Mouse (Mus musculus) hindbrain, postnatal 0 days (tissue): ENCODE results near the gene Ldb2. TPM values are rescaled to one million over a fixed set of nuclear protein-coding genes. Genes with fewer than 3 reads are reported as not detected.

ENCODE experiments used
- ATAC-seq: fragments of 200-750 bp; cut with Nextera tagmentation; 2 replicates; pipeline ENCODE4 v1.8.0; 2017; ENCODE audit warnings: mild to moderate bottlenecking, moderate TSS enrichment, moderate library complexity
- DNase-seq: peaks from one replicate; pipeline ENCODE4 v3.0.0-alpha.2; 2015; ENCODE audit warnings: low spot score
- H3K27ac ChIP-seq: fragments of 300-500 bp; sonication (generic); 2 replicates; pipeline ENCODE4 v1.5.1; 2014; ENCODE audit warnings: mild to moderate bottlenecking
- H3K27me3 ChIP-seq: fragments of 300-500 bp; sonication (generic); 2 replicates; pipeline ENCODE4 v1.6.1; 2014; ENCODE audit warnings: low read length, mixed read lengths; ENCODE audit not compliant: insufficient read depth
- H3K36me3 ChIP-seq: fragments of 300-500 bp; sonication (generic); 2 replicates; pipeline ENCODE4 v1.6.1; 2014; ENCODE audit warnings: low read length, mixed read lengths; ENCODE audit not compliant: insufficient read depth
- H3K4me1 ChIP-seq: fragments of 300-500 bp; sonication (generic); 2 replicates; pipeline ENCODE4 v1.6.1; 2014; ENCODE audit warnings: antibody characterized with exemption, low read length, mixed read lengths; ENCODE audit not compliant: insufficient read depth
- H3K4me2 ChIP-seq: fragments of 300-500 bp; sonication (generic); 2 replicates; pipeline ENCODE4 v1.6.1; 2014; ENCODE audit warnings: low read depth, mild to moderate bottlenecking, low read length, moderate library complexity, mixed read lengths
- H3K4me3 ChIP-seq: fragments of 300-500 bp; sonication (generic); 2 replicates; pipeline ENCODE4 v1.5.1; 2014; ENCODE audit warnings: low read length
- H3K9ac ChIP-seq: fragments of 300-500 bp; sonication (generic); replicated peaks from 2 replicates; pipeline ENCODE4 v1.6.1; 2014; ENCODE audit warnings: mild to moderate bottlenecking, low read length, moderate library complexity, mixed read lengths
- H3K9me3 ChIP-seq: fragments of 300-500 bp; sonication (generic); 2 replicates; pipeline ENCODE4 v1.6.1; 2016; ENCODE audit warnings: low read length, mixed read lengths
- CTCF ChIP-seq: IDR thresholded peaks from 2 replicates; pipeline ENCODE4 v1.5.1; 2016; ENCODE audit warnings: antibody characterized with exemption, control low read depth, low read depth
- WGBS: fragments of 180-500 bp; shearing (Covaris S2); extraction: QIAGEN DNeasy Blood & Tissue Kit; methylation state at CpG from one replicate; pipeline ENCODE4 v1.1.7; 2014; 5-methylcytosine and 5-hydroxymethylcytosine counted together
- polyA plus RNA-seq: library from polyadenylated mRNA; unstranded; fragments of >200 nt; fragmentation: Nextera tagmentation; extraction: Ambion mirVana; gene quantifications from 2 replicates; pipeline ENCODE4 v1.2.1, GENCODE M21; 2015
- total RNA-seq: library from RNA; depleted of rRNA; stranded (reverse); fragments of >200 nt; gene quantifications from 2 replicates; pipeline ENCODE4 v1.2.3, GENCODE M21; 2014

Ldb2 gene
- total and polyA plus RNA-seq, 2 experiments from 2014 or later: 28.1 to 35.1 TPM

DNA sequence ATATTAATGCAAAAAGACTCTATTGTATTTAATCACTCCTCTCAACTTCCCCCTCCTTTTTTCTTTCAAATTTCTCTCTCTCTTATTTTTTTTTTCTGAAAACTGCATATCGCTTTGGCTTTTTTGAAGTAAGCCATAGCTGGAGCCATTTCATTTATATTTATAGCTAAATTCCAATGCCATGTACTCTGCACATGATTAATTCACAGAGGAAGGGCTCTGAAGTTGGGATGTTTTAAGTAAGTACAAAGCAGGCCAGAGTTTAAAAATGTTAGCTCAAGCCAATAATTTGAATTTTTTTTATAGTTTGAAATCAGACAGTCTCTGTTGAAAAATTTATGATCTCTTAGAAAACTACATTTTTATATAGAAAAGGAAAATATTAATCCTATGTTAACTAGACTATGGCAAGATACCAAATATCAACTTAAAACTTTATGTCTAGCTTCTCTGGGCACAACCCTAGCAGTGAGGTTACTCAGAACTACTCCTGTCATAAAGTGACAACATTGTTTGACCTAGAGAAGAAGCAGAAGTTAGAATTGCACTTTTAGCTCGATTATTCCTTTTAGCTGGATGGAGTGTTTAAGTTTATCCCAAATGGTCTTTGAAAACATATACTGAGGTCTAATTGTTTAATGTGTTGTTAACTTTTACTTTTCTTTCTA, 222.7 kb downstream of the Ldb2 start:
- Histone ChIP-seq H3K4me1 (no peaks in the 10 kb centered on the region; the same call in 1 of the 2 replicates), H3K36me3 (no peaks in the 10 kb centered on the region), H3K9me3 (no peaks in the 10 kb centered on the region), H3K4me2 (no peak overlapping the region), H3K4me3 (no peak overlapping the region), H3K27me3 (no peaks in the 10 kb centered on the region), H3K27ac (no peak overlapping the region), H3K9ac (no peak overlapping the region)
- 86% methylated on average over 2 of the region's 2 CpGs for WGBS
- no peak for DNase-seq
- ATAC-seq: no peak
- no peak for TF ChIP-seq CTCF

GRCm38 (mm10) chr5:44574681-44575080, 224.8 kb downstream of the Ldb2 start:
- Histone ChIP-seq H3K27me3 (no peaks in the 10 kb centered on the region), H3K36me3 (no peaks in the 10 kb centered on the region), H3K4me2 (no peak overlapping the region), H3K4me1 (no peaks in the 10 kb centered on the region), H3K4me3 (no peak overlapping the region), H3K9me3 (no peaks in the 10 kb centered on the region), H3K27ac (no peak overlapping the region), H3K9ac (no peak overlapping the region)
- no peak for TF ChIP-seq CTCF
- 100% methylated on average over 1 of the region's 1 CpGs for WGBS
- DNase-seq (no peak), ATAC-seq (no peak)

DNA sequence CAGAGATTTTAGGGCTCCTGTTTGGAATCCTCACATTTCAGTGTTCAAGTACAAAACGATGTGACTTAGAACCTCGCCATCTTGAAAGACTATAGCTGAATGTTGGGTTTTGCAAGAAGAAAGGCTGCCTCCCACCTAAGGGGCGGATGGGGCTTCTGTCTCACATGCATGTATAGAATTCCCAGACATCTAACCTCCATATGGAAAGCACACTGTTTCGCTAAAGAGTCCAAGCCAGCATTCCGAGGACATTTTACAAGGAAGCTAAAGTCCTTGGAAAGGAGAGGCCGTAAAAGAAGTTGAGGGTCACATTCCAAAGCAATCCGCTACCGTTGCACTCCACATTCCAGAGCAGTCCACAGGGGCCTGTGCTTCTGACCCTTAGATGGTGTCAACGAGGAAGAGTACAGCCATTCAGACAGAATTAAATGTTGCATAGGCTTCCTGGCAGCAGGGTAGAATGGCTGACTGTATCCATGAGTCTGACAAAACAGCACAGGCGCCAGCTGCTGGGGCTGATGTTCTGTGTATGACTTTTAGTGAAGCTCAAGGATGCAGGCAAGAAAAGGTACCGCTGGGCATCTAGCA, 245.6 kb downstream of the Ldb2 start:
- 90% methylated on average over 11 of the region's 11 CpGs for WGBS
- DNase-seq (no peak), ATAC-seq (no peak)
- Histone ChIP-seq H3K4me3 (no peak overlapping the region), H3K4me1 (no peaks in the 10 kb centered on the region), H3K9ac (no peak overlapping the region), H3K9me3 (no peaks in the 10 kb centered on the region), H3K36me3 (no peaks in the 10 kb centered on the region), H3K27me3 (no peaks in the 10 kb centered on the region), H3K27ac (no peak overlapping the region), H3K4me2 (no peak overlapping the region)
- no peak for TF ChIP-seq CTCF

DNA sequence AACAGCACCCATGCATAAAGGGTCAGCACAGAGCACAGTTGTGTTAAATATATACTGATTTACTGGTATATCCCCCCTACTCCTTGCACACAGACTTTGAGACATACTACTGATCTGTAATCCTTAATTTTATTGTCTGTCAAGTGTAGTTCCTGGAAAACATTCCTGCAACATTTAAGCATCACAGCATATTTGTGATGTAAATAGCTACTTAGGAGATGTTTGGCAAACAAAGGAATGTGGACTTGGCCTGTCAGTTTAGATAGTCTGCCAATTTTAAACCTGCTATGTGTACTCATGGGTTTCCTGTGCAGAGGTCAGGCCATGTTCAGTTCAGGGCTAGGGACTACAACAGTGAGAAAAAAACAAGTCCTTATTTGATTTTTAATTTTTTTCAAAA, 246.3 kb downstream of the Ldb2 start:
- Histone ChIP-seq H3K27me3 (no peaks in the 10 kb centered on the region), H3K9ac (no peak overlapping the region), H3K4me2 (no peak overlapping the region), H3K36me3 (no peaks in the 10 kb centered on the region), H3K4me1 (no peaks in the 10 kb centered on the region), H3K27ac (no peak overlapping the region), H3K9me3 (no peaks in the 10 kb centered on the region), H3K4me3 (no peak overlapping the region)
- no peak for TF ChIP-seq CTCF
- no peak for ATAC-seq
- DNase-seq: no peak

GRCm38 (mm10) chr5:44552121-44552520, 247.4 kb downstream of the Ldb2 start:
- no peak for TF ChIP-seq CTCF
- H3K9me3 ChIP-seq: no peaks in the 10 kb centered on the region
- no peaks in the 10 kb centered on the region for H3K4me1 ChIP-seq
- DNase-seq: no peak
- no peaks in the 10 kb centered on the region for H3K36me3 ChIP-seq
- H3K4me2 ChIP-seq: no peak overlapping the region
- H3K27me3 ChIP-seq: no peaks in the 10 kb centered on the region
- no peak overlapping the region for H3K4me3 ChIP-seq
- no peak overlapping the region for H3K27ac ChIP-seq
- no peak overlapping the region for H3K9ac ChIP-seq
- WGBS: 73% methylated on average over 8 of the region's 8 CpGs
- no peak for ATAC-seq

DNA sequence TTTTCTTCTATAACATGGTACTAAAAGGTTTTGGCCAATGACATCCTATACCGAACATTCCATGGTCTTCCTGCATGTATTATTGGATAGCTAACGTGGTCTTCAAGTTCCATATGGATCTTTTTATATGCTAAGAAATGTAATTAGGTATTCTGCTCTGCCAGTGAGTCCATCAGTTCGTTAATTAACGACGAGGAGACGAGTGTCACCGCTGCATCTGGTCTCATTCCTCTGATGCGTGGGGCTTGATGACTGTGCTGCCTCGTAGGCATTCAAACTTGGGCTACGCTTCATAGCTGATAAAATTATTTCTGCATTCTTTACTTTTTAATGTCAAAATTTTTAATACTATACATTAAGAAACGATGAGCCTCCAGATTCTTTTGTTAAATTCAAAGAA, 251.0 kb downstream of the Ldb2 start:
- Histone ChIP-seq H3K9me3 (no peaks in the 10 kb centered on the region), H3K27ac (no peak overlapping the region), H3K27me3 (no peaks in the 10 kb centered on the region), H3K4me1 (no peaks in the 10 kb centered on the region), H3K4me2 (no peak overlapping the region), H3K4me3 (no peak overlapping the region), H3K36me3 (no peaks in the 10 kb centered on the region), H3K9ac (no peak overlapping the region)
- WGBS: 64% methylated on average over 11 of the region's 11 CpGs
- DNase-seq: no peak
- no peak for TF ChIP-seq CTCF
- ATAC-seq: no peak

DNA sequence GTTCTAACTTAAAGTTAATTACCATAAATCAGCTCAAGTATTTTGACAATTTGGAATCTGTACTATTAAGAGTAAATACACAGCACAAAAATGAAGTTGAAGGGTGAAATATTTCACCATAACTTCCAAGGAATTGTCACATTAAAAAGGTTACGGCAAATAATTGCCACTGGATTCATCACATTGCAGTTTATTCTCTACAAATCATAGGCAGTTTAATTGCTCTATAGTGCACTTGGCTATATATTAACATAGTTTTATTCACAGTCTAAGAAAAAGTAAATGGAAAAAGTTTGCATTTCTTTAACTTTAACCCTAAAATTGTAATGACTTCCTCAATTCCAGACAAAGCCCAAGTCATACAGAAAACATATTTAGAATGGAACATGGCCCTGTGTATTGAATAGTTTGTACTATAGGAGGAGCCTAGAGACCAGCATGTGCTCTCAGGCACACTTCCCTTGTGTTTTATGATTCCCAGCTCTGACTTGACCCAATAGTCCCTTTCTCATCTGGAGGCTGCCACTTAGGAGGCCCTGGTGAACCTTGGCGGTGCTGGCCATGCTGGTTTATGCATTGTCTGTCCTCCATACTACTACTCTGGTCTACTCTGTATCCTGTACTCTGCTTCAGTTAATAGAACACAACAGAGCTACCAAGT, 255.9 kb downstream of the Ldb2 start:
- ATAC-seq: no peak
- no peak overlapping the region for H3K9ac ChIP-seq

More for the DNA sequence above, 255.9 kb downstream of the Ldb2 start:
- WGBS: 97% methylated on average over 2 of the region's 2 CpGs
- TF ChIP-seq CTCF: no peak
- peaks cover 2% of the 10 kb centered on the region; the same call in 1 of the 2 replicates for H3K4me1 ChIP-seq
- H3K36me3 ChIP-seq: no peaks in the 10 kb centered on the region
- no peaks in the 10 kb centered on the region for H3K9me3 ChIP-seq
- DNase-seq: no peak
- H3K27ac ChIP-seq: no peak overlapping the region
- no peak overlapping the region for H3K4me3 ChIP-seq
- no peak overlapping the region for H3K4me2 ChIP-seq
- H3K27me3 ChIP-seq: no peaks in the 10 kb centered on the region
